Mouse (Mus musculus) mouse trophoblast stem cell (cell line): ENCODE results near the gene Prb1.
"Not testable (repeated sequence)": the region's sequence is repeated elsewhere in the genome, so short reads cannot be mapped to it uniquely, and the experiment has no call there.

Experiments
- in situ Hi-C, 2 experiments: fragments of 300-500 bp; cut with MseI, MboI; formaldehyde crosslinking; loops; 2 replicates in 1 of 2; 3 replicates in 1 of 2; pipeline ENCODE4 v1.15.1; 2025

The Prb1 gene

GRCm38 (mm10) chr6:132210421-132210820 lies at the start of gene Prb1:
Gene Prb1 (minus strand): TSS chr6:132210521.
- in situ Hi-C loops, result not testable (repeated sequence)
